Mouse (Mus musculus): Measurements from ENCODE around the gene Wbp11.
"Not testable (repeated sequence)": the region's sequence is repeated elsewhere in the genome, so short reads cannot be mapped to it uniquely, and the experiment has no call there.

Gene Wbp11

DNA sequence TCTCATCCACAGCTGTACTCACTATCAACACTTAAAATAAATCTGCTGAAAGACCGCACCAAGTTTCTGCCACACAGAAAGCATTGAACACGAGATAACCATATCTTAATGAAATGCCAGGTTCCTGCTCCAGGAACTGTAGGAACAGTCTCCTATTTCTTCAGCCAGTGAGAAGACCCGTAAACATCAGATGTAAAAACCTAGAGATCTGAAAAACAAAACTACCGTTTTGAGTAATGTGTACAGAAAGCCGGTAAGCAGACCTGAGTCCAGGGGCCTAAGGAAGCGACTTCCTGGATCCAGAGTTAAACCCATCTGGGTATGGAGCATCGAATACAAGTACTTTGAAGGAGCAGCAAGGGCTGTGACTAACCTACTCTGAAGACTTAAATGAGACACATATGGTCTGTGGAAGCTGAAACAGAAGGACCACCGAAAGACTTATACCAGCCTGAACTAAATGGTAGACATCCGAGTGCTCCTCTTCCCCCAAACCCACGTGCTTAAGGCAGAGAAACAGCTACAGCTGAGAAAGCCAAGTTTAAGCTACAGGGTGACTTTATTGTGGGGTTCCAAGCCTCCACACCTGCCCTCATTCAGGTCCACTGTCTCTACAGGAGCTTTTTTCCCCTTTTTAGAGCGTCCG lies 24.8 kb downstream of the Wbp11 start:
- DNase-seq (ENCODE audit: low spot score) = no peak

DNA sequence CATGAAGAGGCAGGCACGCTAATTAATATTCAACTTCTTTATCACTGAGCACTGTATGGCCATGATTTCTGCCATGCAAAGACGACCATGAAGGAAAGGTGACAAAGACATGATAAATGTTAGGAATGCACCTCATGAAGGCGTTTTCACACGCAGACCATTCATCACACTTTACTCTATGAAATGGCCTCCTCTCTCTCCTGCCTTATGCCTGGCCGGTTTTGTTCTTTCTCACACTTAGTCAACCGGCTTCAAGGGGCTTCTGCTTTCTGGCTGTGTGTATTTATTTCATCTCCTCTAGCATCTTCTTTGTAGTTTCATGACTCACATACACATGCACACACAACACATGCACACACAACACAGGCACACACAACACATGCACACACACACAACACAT lies 26.8 kb downstream of the Wbp11 start:
- no peak for DNase-seq (ENCODE audit: low spot score)

DNA sequence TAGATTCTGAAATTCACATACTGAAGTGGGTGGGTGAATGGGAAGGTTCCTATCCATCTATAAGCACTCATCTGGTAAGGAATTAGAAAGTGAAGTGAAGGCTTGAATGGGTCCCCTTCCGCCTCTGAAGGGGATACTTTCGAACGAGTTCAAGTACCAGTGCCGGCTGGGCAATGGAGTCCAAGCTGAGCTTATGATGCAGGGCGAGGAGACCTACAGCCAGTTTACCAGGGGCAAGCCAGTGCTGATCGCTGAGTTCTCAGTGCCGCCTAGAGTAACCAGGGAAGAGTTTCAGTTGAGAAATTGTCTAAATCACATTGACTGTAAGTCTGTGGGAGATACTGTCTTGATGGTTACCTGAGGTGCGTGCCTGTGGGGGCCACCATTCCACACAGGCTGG lies 27.3 kb downstream of the Wbp11 start:
- DNase-seq (ENCODE audit: low spot score) = no peak

DNA sequence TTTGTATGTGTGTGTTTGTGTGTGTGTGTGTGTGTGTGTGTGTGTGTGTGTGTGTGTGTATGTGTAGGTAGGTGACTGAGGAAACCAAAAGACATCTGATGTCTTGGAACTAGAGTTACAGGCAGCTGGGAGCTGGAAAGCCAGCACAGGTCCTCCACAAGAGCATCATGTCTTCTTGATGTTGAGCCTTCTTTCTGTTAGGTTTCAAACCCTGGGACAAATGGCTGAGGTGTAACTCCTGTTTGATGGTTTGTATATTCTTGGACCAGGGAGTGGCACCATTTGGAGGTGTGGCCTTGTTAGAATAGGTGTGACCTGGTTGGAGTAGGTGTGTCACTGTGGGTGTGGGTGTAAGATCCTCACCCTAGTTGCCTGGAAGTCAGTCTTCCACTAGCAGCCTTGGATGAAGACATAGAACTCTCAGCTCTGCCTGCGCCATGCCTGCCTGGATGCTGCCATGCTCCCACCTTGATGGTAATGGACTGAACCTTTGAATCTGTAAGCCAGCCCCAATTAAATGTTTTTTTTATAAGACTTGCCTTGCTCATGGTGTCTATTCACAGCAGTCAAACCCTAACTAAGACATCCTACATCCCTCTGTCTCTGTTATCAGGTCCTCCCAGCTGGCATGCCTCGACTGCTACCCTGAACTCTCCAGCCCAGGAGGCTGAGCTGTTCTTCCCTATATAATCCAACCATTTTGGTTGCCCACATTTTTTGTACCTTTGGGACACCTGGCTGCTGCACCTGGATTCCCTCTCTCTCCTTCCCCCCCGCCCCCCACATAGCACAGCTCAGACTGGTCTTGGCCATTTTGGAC lies 29.9 kb downstream of the Wbp11 start:
- DNase-seq (ENCODE audit: low spot score) = not testable (repeated sequence)

DNA sequence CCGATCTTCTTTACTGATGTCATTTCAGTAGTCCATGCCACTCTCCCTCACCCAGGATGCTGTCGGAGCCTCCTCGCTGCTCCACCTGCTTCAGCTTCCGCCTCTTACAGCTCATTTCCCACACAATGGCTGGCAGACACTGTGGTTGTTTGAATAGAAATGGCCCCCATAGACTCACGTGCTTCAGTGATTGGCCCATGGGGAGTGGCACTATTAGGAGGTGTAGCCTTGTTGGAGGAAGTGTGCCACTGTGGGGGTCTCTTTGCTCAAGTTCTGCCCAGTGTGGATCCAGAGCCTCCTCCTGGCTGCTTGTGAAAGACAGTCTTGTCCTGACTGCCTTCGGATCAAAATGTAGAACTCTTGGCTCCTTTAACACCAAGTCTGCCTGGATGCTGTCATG lies 32.2 kb downstream of the Wbp11 start:
- no peak for DNase-seq (ENCODE audit: low spot score)

DNA sequence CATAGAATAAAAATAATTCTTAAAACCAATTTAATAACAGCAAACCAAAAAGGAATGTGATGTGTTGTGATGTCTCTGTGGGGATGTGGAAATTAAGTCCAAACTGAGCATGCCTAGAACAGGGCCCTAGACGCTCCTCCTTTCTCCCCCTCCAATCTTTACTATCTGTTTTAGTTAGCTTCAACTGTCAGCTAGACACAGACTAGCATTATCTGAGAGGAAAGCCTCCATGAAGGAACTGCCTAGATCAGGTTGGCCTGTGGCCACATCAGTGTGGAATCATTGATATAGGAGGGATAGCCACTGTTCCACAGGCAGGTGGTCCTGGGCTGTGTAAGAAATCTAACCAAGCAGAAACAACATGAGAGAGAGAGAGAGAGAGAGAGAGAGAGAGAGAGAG lies 32.9 kb downstream of the Wbp11 start:
- DNase-seq (ENCODE audit: low spot score) = no peak

DNA sequence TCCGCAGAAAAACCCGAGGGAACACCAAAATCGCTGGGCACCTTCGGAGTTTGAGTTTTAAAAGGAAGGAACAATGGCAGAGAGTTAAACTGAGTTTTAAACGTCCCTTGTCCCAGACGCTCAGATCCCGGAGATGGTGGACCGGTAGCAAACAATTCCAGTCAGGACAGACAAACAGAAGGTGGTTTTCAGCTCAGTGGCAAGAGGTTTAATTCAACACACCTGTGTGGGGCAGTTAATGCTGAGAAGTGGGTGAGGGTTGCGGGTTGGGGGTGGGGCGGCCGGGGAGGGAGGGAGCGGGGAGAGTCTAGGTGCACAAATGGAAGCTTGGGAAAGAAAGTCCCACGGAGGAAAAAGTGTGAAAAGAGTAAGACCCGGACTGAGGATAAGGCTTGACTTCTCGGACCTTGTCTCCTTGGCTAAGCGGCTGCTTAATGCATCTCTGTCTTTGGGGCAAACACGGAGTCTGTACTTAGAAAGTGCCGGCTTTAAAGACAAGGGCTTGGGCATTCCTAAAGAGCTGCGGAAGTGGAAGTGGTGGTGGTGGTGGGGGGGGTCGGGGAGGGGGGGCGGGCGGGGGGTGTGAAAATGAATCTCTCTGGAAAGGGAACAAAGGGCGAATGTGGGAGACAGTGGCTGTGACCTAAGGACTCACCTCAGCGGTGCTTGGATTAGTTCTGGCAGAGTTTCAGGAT lies 34.1 kb downstream of the Wbp11 start:
- no peak for DNase-seq (ENCODE audit: low spot score)

DNA sequence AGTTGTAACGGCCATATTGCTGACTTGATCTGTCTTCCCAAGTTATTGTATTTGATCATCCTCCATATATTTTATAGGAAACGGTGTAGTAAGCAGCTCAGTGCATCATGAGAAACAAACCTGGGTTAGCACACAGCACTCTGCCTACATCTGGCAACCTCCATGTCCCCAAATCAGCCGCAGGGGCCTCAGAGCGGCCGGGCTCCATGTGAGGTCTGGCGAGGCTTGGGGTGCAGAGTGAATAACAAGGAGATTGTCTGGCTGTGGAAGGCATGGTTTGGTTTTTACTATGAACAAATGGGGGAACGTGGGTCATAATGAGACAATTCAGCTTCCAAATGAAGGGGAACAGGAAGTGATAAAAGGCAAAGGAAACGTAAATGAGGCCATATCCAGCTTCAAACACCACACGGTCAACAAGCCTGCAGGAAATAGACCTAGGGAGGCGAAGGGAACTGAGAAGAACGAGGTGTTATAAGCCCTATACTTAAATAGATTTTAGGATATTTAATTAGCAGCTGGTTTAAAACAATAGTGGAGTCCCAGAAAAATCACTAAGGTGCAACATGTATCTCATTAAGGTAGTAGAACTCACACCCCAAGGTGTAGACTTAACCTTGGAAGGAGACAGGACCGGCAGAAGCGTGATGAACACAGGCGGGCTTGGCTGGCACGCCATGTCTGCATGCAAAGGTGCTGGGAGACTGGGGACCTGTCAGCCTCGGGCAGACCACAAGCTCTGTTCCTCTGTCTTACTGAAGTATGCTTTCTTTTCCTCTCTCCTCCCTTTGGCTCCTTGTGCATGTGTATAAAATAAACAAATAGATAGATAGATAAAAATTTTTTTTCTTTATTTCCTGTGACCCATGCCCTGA lies 34.9 kb downstream of the Wbp11 start:
- no peak for DNase-seq (ENCODE audit: low spot score)

DNA sequence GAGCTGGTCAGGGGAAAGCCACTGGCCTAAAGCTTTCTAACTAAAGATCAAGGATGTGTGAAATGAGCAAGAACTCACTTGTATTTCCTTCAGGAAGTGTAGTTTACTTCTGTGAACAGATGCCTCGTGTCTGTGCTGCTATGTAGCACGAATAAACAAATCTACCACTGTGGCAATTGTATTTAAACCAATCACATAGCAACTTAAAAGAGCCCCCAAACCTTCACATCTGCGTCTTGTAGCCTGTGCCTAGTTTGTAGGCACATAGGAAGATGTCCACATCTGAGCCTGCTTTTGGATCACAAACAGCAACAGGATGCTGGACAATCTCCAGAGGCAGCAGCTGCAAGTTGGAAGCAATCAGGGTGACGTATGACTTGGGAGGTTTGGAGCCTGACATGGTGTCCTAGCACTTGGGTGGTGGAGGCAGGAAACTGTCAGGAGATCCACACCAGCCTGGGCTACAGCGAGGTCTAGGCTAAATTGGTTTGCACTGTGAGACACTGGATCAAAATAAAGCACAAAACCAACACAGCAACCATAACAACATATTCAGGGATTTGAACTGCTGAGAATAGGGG lies 38.6 kb downstream of the Wbp11 start:
- DNase-seq (ENCODE audit: low spot score) = no peak

DNA sequence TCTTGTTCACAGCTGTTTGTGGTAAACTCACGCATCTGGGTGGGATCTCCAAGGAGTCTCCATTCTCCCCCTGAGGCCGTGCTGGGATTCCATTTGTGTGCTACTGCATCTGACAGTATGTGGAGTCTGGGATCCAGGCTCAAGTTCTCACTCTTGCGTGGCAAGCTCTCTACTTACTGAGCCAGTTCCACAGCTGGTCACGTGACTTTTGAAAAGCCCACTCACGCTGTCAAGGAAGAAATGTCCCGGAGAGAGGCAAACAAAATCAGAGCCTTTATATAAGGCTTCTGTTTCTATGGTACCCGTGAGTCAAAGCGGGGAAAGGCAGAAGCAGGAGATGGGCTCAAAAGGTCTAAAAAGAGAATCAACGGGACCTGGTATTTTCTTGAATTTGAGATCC lies 45.3 kb downstream of the Wbp11 start:
- no peak for DNase-seq (ENCODE audit: low spot score)

DNA sequence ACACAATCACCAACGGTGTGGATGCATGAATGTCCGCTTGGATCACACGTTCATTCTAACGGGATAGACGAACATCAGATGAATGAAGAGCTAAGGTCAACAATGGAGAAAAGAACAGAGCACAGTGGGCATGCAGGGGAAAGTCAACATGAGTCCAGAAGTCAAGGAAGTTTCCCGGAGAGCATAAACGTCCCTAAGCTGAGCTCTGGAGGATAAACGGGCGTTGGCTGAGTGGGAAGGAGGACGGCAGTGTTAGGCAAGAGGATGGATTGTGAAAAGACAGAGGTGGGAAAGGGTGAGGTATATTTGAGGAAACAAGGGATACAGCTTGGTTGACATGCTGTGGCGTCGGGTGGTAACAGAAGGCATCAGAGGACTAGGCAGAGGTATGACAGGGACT lies 45.9 kb downstream of the Wbp11 start:
- DNase-seq (ENCODE audit: low spot score) = no peak

DNA sequence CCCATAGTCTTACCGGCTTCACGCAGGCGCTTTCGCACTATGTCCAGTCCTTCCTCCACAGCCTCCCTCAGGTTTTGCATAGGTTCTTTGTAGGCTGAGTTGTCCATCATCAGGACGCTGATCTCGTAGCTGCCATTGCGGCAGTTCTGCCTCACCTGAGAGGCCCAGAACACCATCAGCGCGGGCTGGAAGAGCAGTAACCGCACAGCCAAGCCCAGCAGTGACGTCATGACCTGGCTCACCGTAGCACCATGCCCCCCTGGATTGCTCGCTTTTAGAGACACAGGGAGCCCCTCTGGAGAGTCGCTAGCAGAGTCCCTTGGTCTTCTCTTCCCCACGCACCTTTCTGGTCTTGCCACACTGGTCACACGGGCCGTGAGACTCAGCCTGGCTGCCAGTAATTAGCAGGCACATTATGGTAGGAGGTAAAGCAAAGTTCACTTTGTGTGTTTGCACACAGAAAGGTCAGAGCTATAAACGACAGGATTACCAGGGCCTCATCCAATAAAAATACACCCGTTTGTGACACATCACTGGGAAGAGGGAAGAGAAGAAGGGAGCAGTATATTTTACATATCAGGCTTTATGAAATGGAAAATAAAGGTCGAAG lies 46.6 kb downstream of the Wbp11 start, which contains the start of gene Gucy2c:
TSS of gene Gucy2c (minus strand) at position 389 of the 610 bp plus-strand sequence.
- no peak for DNase-seq (ENCODE audit: low spot score)

DNA sequence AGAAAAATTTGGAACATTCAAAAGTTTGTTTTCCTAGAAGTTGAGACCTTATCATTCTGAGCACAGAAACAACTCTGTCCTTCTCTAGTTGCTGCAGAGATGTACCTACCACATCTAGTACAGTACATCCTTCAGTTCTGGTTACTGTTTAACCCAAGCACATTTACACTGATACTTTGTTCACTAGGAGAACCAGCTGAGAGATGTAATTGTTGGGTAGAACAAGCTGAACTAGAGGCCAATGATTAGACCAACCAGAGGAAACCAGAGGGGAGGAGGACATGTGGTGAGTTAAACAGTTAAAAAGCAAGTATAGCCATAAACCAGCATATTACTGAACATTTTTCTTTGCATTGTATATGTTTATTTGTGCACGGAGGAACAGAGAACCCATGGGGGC lies 51.6 kb downstream of the Wbp11 start:
- no peak for DNase-seq (ENCODE audit: low spot score)

DNA sequence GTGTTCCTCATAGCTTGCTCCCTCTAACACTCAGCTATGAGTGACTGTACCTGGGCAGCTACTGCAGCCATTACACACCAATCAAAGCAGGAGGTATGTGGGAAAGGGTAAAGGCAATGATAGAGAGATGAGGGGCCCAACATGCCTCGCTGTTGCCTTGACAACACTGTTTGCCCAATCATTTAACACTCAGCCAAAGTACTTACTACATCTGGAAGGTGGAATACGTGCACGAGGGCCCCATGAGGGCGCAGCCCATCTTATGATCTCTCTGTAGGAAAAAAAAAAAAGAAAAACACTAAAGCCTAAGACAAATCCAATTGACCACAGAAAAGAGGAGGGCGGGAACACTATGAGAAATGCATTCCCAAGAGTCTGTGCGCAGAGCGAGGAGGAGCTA lies 58.2 kb downstream of the Wbp11 start:
- no peak for DNase-seq (ENCODE audit: low spot score)

DNA sequence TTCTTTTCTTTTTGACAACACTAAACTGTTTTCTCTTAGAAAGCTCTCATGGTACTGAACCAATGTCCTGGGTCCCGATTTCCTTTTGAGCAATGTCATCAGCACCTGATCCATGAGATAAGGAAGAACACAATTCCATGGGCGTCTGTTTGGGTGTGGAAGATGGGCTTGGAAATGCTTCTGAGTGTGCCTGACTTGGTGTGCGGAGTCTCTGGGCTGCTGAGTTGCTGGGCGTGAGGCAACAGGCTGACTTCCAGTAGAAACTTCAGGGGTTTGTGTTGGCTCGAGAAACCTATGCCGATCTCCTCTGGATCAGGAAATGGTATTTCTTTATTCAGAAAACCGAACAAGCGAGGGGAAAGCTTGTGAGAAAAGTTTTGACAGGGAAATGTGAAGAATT lies 58.9 kb downstream of the Wbp11 start:
- DNase-seq (ENCODE audit: low spot score) = no peak

DNA sequence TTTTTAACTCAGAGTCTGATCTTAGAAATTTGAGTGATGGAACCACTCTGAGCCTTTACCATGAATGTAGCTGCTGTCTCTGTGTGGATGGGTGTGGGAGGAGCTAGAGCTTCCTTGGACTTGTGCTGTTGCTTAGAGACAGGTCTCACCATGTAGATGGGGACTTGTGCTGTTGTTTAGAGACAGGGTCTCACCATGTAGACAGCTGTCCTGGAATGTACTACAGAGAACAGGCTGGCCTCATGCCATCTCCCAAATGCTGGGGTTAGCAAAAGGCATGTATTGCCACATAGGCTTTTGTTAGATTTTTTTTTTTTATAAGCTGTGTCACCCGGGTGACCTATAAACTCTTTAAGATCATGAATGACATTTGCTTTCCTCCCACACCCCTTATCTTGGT lies 64.1 kb downstream of the Wbp11 start:
- DNase-seq (ENCODE audit: low spot score) = no peak

Data from ovary, postnatal 14 days (tissue).